Mouse (Mus musculus): ENCODE data around the gene Pdlim1.

Pdlim1 gene

GRCm38 (mm10) chr19:40271308-40271892 is at the start of gene Pdlim1:
TSS of gene Pdlim1 (minus strand) at chr19:40271842.
- DNase-seq = peak; percentile 86

- no peak for DNase-seq
These were observed 47.6 kb upstream of the Pdlim1 start for GRCm38 (mm10) chr19:40319199-40319598.

- no peak for DNase-seq
These were observed 46.9 kb upstream of the Pdlim1 start for GRCm38 (mm10) chr19:40318511-40318910.

- no peak for DNase-seq
These were observed 45.4 kb upstream of the Pdlim1 start for GRCm38 (mm10) chr19:40317001-40317400.

GRCm38 (mm10) chr19:40314252-40314651 is 42.6 kb upstream of the Pdlim1 start:
- no peak for DNase-seq

GRCm38 (mm10) chr19:40311631-40312030 is 40.0 kb upstream of the Pdlim1 start:
- DNase-seq = no peak

- no peak for DNase-seq
These were observed 38.9 kb upstream of the Pdlim1 start for GRCm38 (mm10) chr19:40310410-40311130.

- no peak for DNase-seq
These were observed 38.3 kb upstream of the Pdlim1 start for GRCm38 (mm10) chr19:40309911-40310310.

GRCm38 (mm10) chr19:40307550-40307949 is 35.9 kb upstream of the Pdlim1 start:
- no peak for DNase-seq

- no peak for DNase-seq
These were observed 35.0 kb upstream of the Pdlim1 start for GRCm38 (mm10) chr19:40306631-40307030.

- no peak for DNase-seq
These were observed 33.8 kb upstream of the Pdlim1 start for GRCm38 (mm10) chr19:40305456-40305855.

GRCm38 (mm10) chr19:40302916-40303315 is 31.3 kb upstream of the Pdlim1 start:
- DNase-seq = no peak

GRCm38 (mm10) chr19:40302477-40302876 is 30.8 kb upstream of the Pdlim1 start:
- no peak for DNase-seq

GRCm38 (mm10) chr19:40299983-40300759 is 28.5 kb upstream of the Pdlim1 start:
- DNase-seq = no peak

- DNase-seq = no peak
These were observed 27.5 kb upstream of the Pdlim1 start for GRCm38 (mm10) chr19:40299182-40299581.

GRCm38 (mm10) chr19:40298574-40298973 is 26.9 kb upstream of the Pdlim1 start:
- no peak for DNase-seq

- no peak for DNase-seq
These were observed 26.1 kb upstream of the Pdlim1 start for GRCm38 (mm10) chr19:40297798-40298144.

- no peak for DNase-seq
These were observed 25.6 kb upstream of the Pdlim1 start for GRCm38 (mm10) chr19:40297078-40297797.

- no peak for DNase-seq
These were observed 22.6 kb upstream of the Pdlim1 start for GRCm38 (mm10) chr19:40294231-40294630.

GRCm38 (mm10) chr19:40293791-40294190 is 22.1 kb upstream of the Pdlim1 start:
- no peak for DNase-seq

- DNase-seq = no peak
These were observed 18.6 kb upstream of the Pdlim1 start for GRCm38 (mm10) chr19:40290099-40290724.

- no peak for DNase-seq
These were observed 16.8 kb upstream of the Pdlim1 start for GRCm38 (mm10) chr19:40288415-40288814.

GRCm38 (mm10) chr19:40284704-40285103 is 13.1 kb upstream of the Pdlim1 start:
- no peak for DNase-seq
